Mouse (Mus musculus) MEL (cell line): ENCODE measurements around the gene Tceal8. TPM values are rescaled to one million over a fixed set of nuclear protein-coding genes. Genes with fewer than 3 reads are reported as not detected.
A peak's percentile ranks its signal among the peaks of the same experiment; 100 is the strongest.
"Not testable (repeated sequence)": the region's sequence is repeated elsewhere in the genome, so short reads cannot be mapped to it uniquely, and the experiment has no call there.

Experiments
- DNase-seq: peaks from one replicate; pipeline ENCODE4 v3.0.0; 2011; ENCODE audit warnings: low read depth, low spot score
- H3K27ac ChIP-seq: 2 replicates; pipeline ENCODE4 v1.5.1; 2012; ENCODE audit warnings: low read depth, mild to moderate bottlenecking, control low read depth, low read length, moderate library complexity; ENCODE audit not compliant: control insufficient read depth
- H3K27me3 ChIP-seq, 2 experiments: fragments of 150-350 bp in 1 of 2; sonication (generic) in 1 of 2; 2 replicates each; pipeline ENCODE4 v1.6.1; 2012; ENCODE audit warnings: low read length in 2 of 2, mild to moderate bottlenecking in 2 of 2, improper control_type of control experiment in 1 of 2, moderate library complexity in 1 of 2; ENCODE audit not compliant: insufficient read depth in 2 of 2, control insufficient read depth in 1 of 2
- H3K36me3 ChIP-seq, 2 experiments: 2 replicates each; pipeline ENCODE4 v1.6.1; 2012 to 2014; ENCODE audit warnings: low read length in 2 of 2, improper control_type of control experiment in 1 of 2, inconsistent platforms in 1 of 2, mild to moderate bottlenecking in 1 of 2; ENCODE audit not compliant: insufficient read depth in 2 of 2, control insufficient read depth in 1 of 2
- H3K4me1 ChIP-seq, 2 experiments: fragments of 150-350 bp in 1 of 2; sonication (generic) in 1 of 2; 2 replicates each; pipeline ENCODE4 v1.6.1; 2012; ENCODE audit warnings: low read length in 2 of 2, improper control_type of control experiment in 1 of 2, mild to moderate bottlenecking in 1 of 2; ENCODE audit not compliant: insufficient read depth in 2 of 2, control insufficient read depth in 1 of 2
- H3K4me3 ChIP-seq, 2 experiments: fragments of 150-350 bp in 1 of 2; sonication (generic) in 1 of 2; 2 replicates each; pipeline ENCODE4 v1.5.1; 2012; ENCODE audit warnings: low read depth in 2 of 2, low read length in 2 of 2, mild to moderate bottlenecking in 2 of 2, moderate library complexity in 2 of 2, control low read depth in 1 of 2, improper control_type of control experiment in 1 of 2; ENCODE audit not compliant: control insufficient read depth in 1 of 2, insufficient read depth in 1 of 2
- H3K79me2 ChIP-seq: 2 replicates; pipeline ENCODE4 v1.6.1; 2012; ENCODE audit warnings: mild to moderate bottlenecking, low read length, moderate library complexity; ENCODE audit not compliant: control insufficient read depth, poor library complexity, insufficient read depth
- H3K9ac ChIP-seq: 2 replicates; pipeline ENCODE4 v1.6.1; 2012; ENCODE audit warnings: low read depth, mild to moderate bottlenecking, control low read depth, low read length, moderate library complexity; ENCODE audit not compliant: control insufficient read depth, poor library complexity, severe bottlenecking
- H3K9me3 ChIP-seq: fragments of 150-350 bp; sonication (generic); replicated peaks from 2 replicates; pipeline ENCODE4 v1.6.1; 2012; ENCODE audit warnings: mild to moderate bottlenecking, low read length, improper control_type of control experiment, moderate library complexity; ENCODE audit not compliant: insufficient read depth
- CHD1 ChIP-seq: IDR thresholded peaks from 2 replicates; pipeline ENCODE4 v1.6.1; 2012; ENCODE audit warnings: low read depth, mild to moderate bottlenecking, inconsistent platforms, low read length, improper control_type of control experiment
- CHD2 ChIP-seq: IDR thresholded peaks from 2 replicates; pipeline ENCODE4 v1.6.1; 2011; ENCODE audit warnings: low read length, improper control_type of control experiment
- CTCF ChIP-seq, 3 experiments: IDR thresholded peaks in 2 of 3; conservative IDR thresholded peaks in 1 of 3; 2 replicates each; pipeline ENCODE4 v1.5.1; 2011 to 2012; ENCODE audit warnings: low read length in 3 of 3, low read depth in 2 of 3, mild to moderate bottlenecking in 2 of 3, improper control_type of control experiment in 1 of 3, inconsistent platforms in 1 of 3, mixed read lengths in 1 of 3, moderate library complexity in 1 of 3; ENCODE audit not compliant: control insufficient read depth in 1 of 3, insufficient read depth in 1 of 3, poor library complexity in 1 of 3, severe bottlenecking in 1 of 3
- E2F4 ChIP-seq: IDR thresholded peaks from 2 replicates; pipeline ENCODE4 v1.6.1; 2011; ENCODE audit warnings: low read depth, low read length, improper control_type of control experiment, borderline replicate concordance
- ETS1 ChIP-seq: IDR thresholded peaks from 2 replicates; pipeline ENCODE4 v1.6.1; 2012; ENCODE audit warnings: low read depth, mild to moderate bottlenecking, inconsistent platforms, low read length, improper control_type of control experiment, moderate library complexity
- GABPA ChIP-seq: IDR thresholded peaks from 2 replicates; pipeline ENCODE4 v1.6.1; 2012; ENCODE audit warnings: low read depth, mild to moderate bottlenecking, inconsistent platforms, low read length, improper control_type of control experiment, moderate library complexity
- GATA1 ChIP-seq: IDR thresholded peaks from 2 replicates; pipeline ENCODE4 v1.6.1; 2011; ENCODE audit warnings: low read depth, low read length, improper control_type of control experiment
- MAFK ChIP-seq: IDR thresholded peaks from 2 replicates; pipeline ENCODE4 v1.6.1; 2011; ENCODE audit warnings: low read depth, mild to moderate bottlenecking, low read length, improper control_type of control experiment, borderline replicate concordance
- MAZ ChIP-seq: IDR thresholded peaks from 2 replicates; pipeline ENCODE4 v1.6.1; 2012; ENCODE audit warnings: low read depth, mild to moderate bottlenecking, inconsistent platforms, low read length, improper control_type of control experiment
- MYC ChIP-seq: IDR thresholded peaks from 2 replicates; pipeline ENCODE4 v1.6.1; 2011; ENCODE audit warnings: low read depth, mild to moderate bottlenecking, low read length, improper control_type of control experiment, moderate library complexity
- POLR2A ChIP-seq, 2 experiments: IDR thresholded peaks; 2 replicates each; pipeline ENCODE4 v1.6.1; 2011 to 2012; ENCODE audit warnings: low read length in 2 of 2, mild to moderate bottlenecking in 2 of 2, control low read depth in 1 of 2, improper control_type of control experiment in 1 of 2, low read depth in 1 of 2, moderate library complexity in 1 of 2; ENCODE audit not compliant: control insufficient read depth in 1 of 2, insufficient read depth in 1 of 2, poor library complexity in 1 of 2
- POLR2AphosphoS5 ChIP-seq: IDR thresholded peaks from 2 replicates; pipeline ENCODE4 v1.6.1; 2012; ENCODE audit warnings: low read depth, borderline replicate concordance, mild to moderate bottlenecking, inconsistent platforms, low read length, moderate library complexity, mixed read lengths
- TAL1 ChIP-seq: IDR thresholded peaks from 2 replicates; pipeline ENCODE4 v1.6.1; 2012; ENCODE audit warnings: mild to moderate bottlenecking, inconsistent platforms, low read length, moderate library complexity, mixed read lengths
- USF1 ChIP-seq: IDR thresholded peaks from 2 replicates; pipeline ENCODE4 v1.6.1; 2014; ENCODE audit warnings: low read depth, mild to moderate bottlenecking, inconsistent platforms, low read length, improper control_type of control experiment, moderate library complexity
- USF2 ChIP-seq, 2 experiments: IDR thresholded peaks; 2 replicates each; pipeline ENCODE4 v1.6.1; 2011 to 2012; ENCODE audit warnings: improper control_type of control experiment in 2 of 2, low read length in 2 of 2, borderline replicate concordance in 1 of 2, inconsistent platforms in 1 of 2, low read depth in 1 of 2, mild to moderate bottlenecking in 1 of 2; ENCODE audit not compliant: insufficient read depth in 1 of 2
- ZC3H11A ChIP-seq: IDR thresholded peaks from 2 replicates; pipeline ENCODE4 v1.6.1; 2012; ENCODE audit warnings: low read depth, mild to moderate bottlenecking, inconsistent platforms, low read length, improper control_type of control experiment
- ZKSCAN1 ChIP-seq: IDR thresholded peaks from 2 replicates; pipeline ENCODE4 v1.6.1; 2012; ENCODE audit warnings: low read depth, mild to moderate bottlenecking, inconsistent platforms, low read length, improper control_type of control experiment, moderate library complexity
- ZMIZ1 ChIP-seq: IDR thresholded peaks from 2 replicates; pipeline ENCODE4 v1.6.1; 2012; ENCODE audit warnings: low read depth, mild to moderate bottlenecking, inconsistent platforms, low read length, improper control_type of control experiment, moderate library complexity
- ZNF384 ChIP-seq: IDR thresholded peaks from 2 replicates; pipeline ENCODE4 v1.6.1; 2012; ENCODE audit warnings: low read depth, mild to moderate bottlenecking, inconsistent platforms, low read length, improper control_type of control experiment
- polyA plus RNA-seq, 2 experiments: library from polyadenylated mRNA; stranded (reverse) in 1 of 2; unstranded in 1 of 2; fragments of >175 nt in 1 of 2; fragments of >200 nt in 1 of 2; gene quantifications; 2 replicates each; pipeline versions ENCODE4 v1.2.1 to v1.2.4; 2012; ENCODE audit warnings: low replicate concordance in 2 of 2, low read depth in 1 of 2; ENCODE audit not compliant: insufficient read length in 2 of 2, insufficient read depth in 1 of 2, missing spikeins in 1 of 2
- total RNA-seq: library from RNA; depleted of rRNA; stranded (reverse); fragments of 300-350 nt; gene quantifications from 2 replicates; pipeline ENCODE4 v1.2.3, GENCODE M21; 2012

Gene Tceal8
- total and polyA plus RNA-seq, 3 experiments: 26.9 to 759 (median 41.1) TPM

- Histone ChIP-seq H3K79me2 (no peaks in the 10 kb centered on the region), H3K36me3 (no peaks in the 10 kb centered on the region), H3K27ac (no peak overlapping the region), H3K9ac (no peak overlapping the region), H3K27me3 (peaks cover 2 to 4% of the 10 kb centered on the region in 2 experiments; a peak in 3 of 4 replicates), H3K4me3 (no peak overlapping the region), H3K9me3 (no peaks in the 10 kb centered on the region), H3K4me1 (no peaks in the 10 kb centered on the region)
- no peak for DNase-seq
- TF ChIP-seq ETS1: no peak
- TF ChIP-seq CTCF (IDR thresholded peaks at IDR 0.05 in 2 of 3, conservative IDR thresholded peaks at IDR 0.05 in 1 of 3; ENCODE audit: control insufficient read depth in 1 of 3, insufficient read depth in 1 of 3, low read depth in 2 of 3, low read length in 3 of 3, poor library complexity in 1 of 3, severe bottlenecking in 1 of 3): no peak
- TF ChIP-seq CHD1: no peak
- no peak for TF ChIP-seq CHD2
- no peak for TF ChIP-seq ZMIZ1
- no peak for TF ChIP-seq TAL1
Observed at GRCm38 (mm10) chrX:136216303-136216702, 44.2 kb upstream of the Tceal8 start.

GRCm38 (mm10) chrX:136214729-136215677 lies 42.9 kb upstream of the Tceal8 start, which contains the start of the genes Tceal7 and Bex1:
Gene Tceal7 (plus strand): TSS chrX:136214779.
Gene Bex1 (minus strand): TSS chrX:136215513.
- Histone ChIP-seq H3K9ac (peak within 1 kb of the TSS; percentile 45; the same call in 1 of the 2 replicates), H3K4me3 (peak within 1 kb of the TSS in 1 of 2 experiments; percentile 23; a peak in 1 of 4 replicates)
- H3K27me3 ChIP-seq, DNase-seq, H3K4me1 ChIP-seq, H3K36me3 ChIP-seq, H3K79me2 ChIP-seq, H3K9me3 ChIP-seq, H3K27ac ChIP-seq: not testable (repeated sequence)

- Histone ChIP-seq H3K36me3 (no peaks in the 10 kb centered on the region), H3K4me1 (no peaks in the 10 kb centered on the region), H3K9ac (no peak overlapping the region), H3K27ac (no peak overlapping the region), H3K4me3 (no peak overlapping the region), H3K9me3 (no peaks in the 10 kb centered on the region), H3K79me2 (no peaks in the 10 kb centered on the region), H3K27me3 (peaks cover 0 to 7% of the 10 kb centered on the region in 2 experiments; a peak in 2 of 4 replicates)
- TF ChIP-seq USF2 (IDR thresholded peaks at IDR 0.05; ENCODE audit: borderline replicate concordance in 1 of 2, insufficient read depth in 1 of 2, low read depth in 1 of 2, low read length in 2 of 2) (no peak), MYC (no peak), MAZ (no peak), CHD2 (no peak), ZKSCAN1 (no peak), E2F4 (no peak), USF1 (no peak), POLR2A (IDR thresholded peaks at IDR 0.05; ENCODE audit: control insufficient read depth in 1 of 2, insufficient read depth in 1 of 2, low read depth in 1 of 2, low read length in 2 of 2, poor library complexity in 1 of 2) (no peak), ETS1 (no peak), GATA1 (no peak), ZNF384 (no peak), TAL1 (no peak), GABPA (no peak), MAFK (no peak), POLR2AphosphoS5 (no peak), ZC3H11A (no peak)
- DNase-seq: no peak
Observed at GRCm38 (mm10) chrX:136213396-136213795, 41.3 kb upstream of the Tceal8 start.
